Mouse (Mus musculus) CD4-positive, CD25-positive, alpha-beta regulatory T cell, adult 2 months (primary cell): ENCODE results near the gene Rundc1.
A peak's percentile ranks its signal among the peaks of the same experiment; 100 is the strongest.
"Not testable (repeated sequence)": the region's sequence is repeated elsewhere in the genome, so short reads cannot be mapped to it uniquely, and the experiment has no call there.

Source experiments
- DNase-seq: peaks from one replicate; pipeline ENCODE4 v3.0.0-alpha.2; 2012; ENCODE audit warnings: low read depth, low spot score

Rundc1 gene

GRCm38 (mm10) chr11:101465869-101466551, 41.1 kb downstream of the Rundc1 start, which contains the start of gene Vat1:
Gene Vat1, minus strand, starts transcription at chr11:101466230.
- DNase-seq = peak; percentile 76

- DNase-seq = not testable (repeated sequence)
These were observed 41.7 kb downstream of the Rundc1 start for GRCm38 (mm10) chr11:101466552-101466950.

GRCm38 (mm10) chr11:101467477-101468262, 42.8 kb downstream of the Rundc1 start:
- DNase-seq = peak; percentile 81

DNA sequence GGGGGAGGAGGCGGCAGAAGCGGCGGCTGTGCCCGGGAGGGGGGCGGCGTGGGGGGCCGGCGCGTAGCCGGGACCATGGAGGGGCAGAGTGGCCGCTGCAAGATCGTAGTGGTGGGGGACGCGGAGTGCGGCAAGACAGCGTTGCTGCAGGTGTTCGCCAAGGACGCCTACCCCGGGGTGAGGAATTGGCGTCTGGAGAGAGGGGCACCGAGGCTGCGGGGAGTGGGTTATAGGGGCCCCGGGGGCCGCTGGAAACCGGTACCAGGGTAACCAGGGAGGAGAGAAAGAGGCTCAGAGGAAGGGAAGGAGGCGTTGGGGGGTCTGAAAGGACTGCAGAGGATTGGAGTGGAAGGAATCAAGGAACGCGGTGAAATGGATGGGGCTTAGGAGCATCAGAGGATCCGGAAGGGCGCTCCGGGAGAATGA, 43.4 kb downstream of the Rundc1 start:
- no peak for DNase-seq

- peak; percentile 23 for DNase-seq
These were observed 43.8 kb downstream of the Rundc1 start for GRCm38 (mm10) chr11:101468731-101469130.

GRCm38 (mm10) chr11:101469155-101469554, 44.3 kb downstream of the Rundc1 start:
- no peak for DNase-seq

DNA sequence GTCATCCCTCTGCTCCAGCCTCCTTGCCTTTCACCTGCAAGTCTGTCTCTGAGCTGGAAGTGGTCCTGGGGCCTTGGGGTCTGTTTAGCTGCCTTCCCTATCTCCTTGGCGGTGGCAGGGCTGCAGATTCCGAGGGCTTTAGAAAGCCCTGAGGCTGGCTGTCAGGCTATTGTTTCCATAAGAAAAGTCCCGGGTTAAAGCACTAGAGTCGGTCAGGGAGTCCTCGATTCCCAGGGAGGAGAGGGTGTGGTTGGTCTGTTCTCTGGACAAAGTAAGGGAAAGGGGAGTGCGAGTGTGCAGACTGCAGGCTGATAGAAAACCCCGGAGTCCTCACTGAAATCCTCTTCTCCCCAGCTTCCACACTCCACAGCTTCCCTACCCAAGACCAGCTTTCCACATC, 45.3 kb downstream of the Rundc1 start:
- DNase-seq = no peak

GRCm38 (mm10) chr11:101471926-101472325, 47.0 kb downstream of the Rundc1 start:
- no peak for DNase-seq

GRCm38 (mm10) chr11:101472336-101472735, 47.5 kb downstream of the Rundc1 start:
- no peak for DNase-seq

DNA sequence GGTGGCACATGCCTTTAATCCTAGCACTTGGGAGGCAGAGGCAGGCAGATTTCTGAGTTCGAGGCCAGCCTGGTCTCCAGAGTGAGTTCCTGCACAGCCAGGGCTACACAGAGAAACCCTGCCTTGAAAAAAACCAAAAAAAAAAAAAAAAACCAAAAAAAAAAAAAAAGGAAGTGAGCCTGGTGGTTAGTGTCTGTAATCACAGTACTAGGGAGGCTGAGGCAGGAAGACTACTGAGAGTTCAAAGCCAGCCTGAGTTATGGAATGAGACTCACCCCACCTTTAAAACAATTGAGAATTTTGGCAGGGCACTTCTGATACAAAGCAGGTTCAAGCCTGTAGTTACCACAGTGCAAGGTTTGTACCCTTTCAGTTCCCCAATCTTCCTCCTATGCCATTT, 48.8 kb downstream of the Rundc1 start:
- not testable (repeated sequence) for DNase-seq

DNA sequence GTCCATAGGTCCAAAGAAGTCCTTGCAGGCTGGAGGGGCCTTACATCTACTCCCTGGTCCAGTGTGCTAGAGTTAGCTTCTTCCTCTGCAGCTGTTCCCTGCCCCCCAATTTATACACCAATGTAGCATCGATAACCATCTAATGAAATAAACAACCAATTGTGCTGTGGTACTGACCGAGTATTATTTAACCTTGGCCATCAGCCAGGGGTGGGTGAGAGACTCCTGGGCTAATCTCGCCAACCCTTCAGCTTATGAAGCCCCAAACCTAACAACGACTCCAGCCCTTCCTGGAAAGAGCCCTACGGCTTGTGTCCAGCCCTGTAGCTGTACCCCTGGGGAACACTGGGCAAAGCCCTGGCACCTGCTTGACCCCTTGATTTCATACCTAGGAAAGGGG, 49.4 kb downstream of the Rundc1 start:
- DNase-seq = no peak

DNA sequence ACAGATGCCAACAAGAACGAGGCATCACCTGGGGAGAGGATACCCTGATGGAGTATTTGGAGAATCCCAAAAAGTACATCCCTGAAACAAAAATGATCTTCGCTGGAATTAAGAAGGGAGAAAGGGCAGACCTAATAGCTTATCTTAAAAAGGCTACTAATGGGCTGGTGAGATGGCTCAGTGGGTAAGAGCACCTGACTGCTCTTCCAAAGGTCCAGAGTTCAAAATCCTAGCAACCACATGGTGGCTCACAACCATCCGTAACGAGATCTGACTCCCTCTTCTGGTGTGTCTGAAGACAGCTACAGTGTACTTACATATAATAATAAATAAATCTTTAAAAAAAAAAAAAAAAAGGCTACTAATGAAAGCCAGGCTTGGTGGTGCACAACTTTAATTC, 51.5 kb downstream of the Rundc1 start:
- DNase-seq = not testable (repeated sequence)

DNA sequence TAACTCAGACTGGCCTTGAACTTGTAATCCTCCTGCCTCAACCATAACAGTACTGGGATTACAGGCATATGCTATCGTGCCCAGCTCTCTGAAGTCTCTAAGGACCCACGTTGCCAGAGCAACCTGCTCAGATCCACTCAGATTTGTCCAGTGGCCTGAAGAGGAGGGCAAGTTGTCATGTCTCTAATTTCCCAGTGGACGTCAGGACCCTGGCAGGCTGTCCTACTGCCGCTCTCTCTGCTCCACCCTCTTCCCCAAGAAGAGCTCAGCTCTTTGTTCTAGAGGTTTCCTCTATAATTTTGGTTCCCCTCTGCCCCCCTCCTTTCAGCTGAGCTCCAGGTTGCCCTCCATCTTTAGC, 52.3 kb downstream of the Rundc1 start:
- no peak for DNase-seq

GRCm38 (mm10) chr11:101477552-101478211, 52.8 kb downstream of the Rundc1 start:
- no peak for DNase-seq

- no peak for DNase-seq
These were observed 54.3 kb downstream of the Rundc1 start for GRCm38 (mm10) chr11:101479171-101479635.

DNA sequence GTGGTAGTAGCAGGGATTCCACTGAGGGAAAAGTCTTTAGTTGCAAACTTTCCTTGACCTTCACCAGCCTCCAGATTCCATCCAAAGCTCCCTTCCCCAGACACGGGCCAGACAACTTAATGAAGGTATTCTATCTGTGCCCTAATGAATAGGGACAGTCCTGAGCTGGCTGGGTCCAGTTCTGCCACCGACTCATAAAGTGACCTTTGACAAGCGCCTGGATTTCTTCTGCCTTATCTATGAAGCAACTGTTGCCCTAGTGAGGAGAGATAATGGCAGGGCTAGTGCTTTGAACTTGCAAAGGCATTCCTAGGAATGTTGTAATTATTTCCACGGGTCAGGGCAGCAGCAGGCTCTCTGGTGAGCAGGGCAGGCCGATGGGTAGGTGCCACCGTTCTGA, 56.0 kb downstream of the Rundc1 start:
- DNase-seq = no peak

GRCm38 (mm10) chr11:101483804-101484203, 58.9 kb downstream of the Rundc1 start:
- no peak for DNase-seq

- DNase-seq = no peak
These were observed 59.4 kb downstream of the Rundc1 start for GRCm38 (mm10) chr11:101484245-101484644.

GRCm38 (mm10) chr11:101484814-101485213, 59.9 kb downstream of the Rundc1 start:
- DNase-seq = no peak
